Mouse (Mus musculus) CD8-positive naive resting alpha-beta T cell, adult 2 months (primary cell): ENCODE data around the gene Eps8l2.

Source experiments
- DNase-seq, 2 experiments: peaks; one replicate each; pipeline ENCODE4 v3.0.0; 2022; ENCODE audit warnings: low read depth in 2 of 2, low spot score in 2 of 2

The Eps8l2 gene

DNA sequence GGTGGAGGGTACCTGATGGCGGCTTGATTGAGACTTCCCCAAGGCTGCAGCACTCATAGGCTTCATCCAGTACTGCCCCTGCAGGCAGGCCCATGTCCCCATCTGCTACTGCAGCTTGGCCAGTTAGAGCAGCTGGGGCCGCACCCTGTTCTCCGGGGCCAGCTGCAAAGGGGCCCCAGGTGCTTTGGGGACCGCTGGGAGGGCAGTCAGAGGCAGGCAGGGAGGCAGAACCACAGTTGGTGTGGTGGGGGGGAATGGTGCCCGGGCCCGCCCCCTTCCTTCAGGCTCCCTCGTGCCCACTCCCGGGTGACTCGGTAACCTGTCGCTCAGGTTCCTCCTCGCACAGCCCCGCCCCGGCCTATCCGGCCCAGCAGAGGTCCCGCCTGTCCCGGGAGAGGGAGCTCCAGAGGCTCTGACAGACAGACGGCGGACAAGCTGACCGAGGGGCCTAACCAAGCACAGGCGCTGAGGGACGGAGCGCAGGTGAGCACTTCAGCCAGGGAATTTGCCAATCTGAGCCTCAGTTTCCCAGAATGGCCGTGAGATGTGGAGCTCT is at the start of gene Eps8l2:
TSS of gene Eps8l2 (plus strand) at position 305 of the 556 bp plus-strand sequence.
- DNase-seq = no peak

DNA sequence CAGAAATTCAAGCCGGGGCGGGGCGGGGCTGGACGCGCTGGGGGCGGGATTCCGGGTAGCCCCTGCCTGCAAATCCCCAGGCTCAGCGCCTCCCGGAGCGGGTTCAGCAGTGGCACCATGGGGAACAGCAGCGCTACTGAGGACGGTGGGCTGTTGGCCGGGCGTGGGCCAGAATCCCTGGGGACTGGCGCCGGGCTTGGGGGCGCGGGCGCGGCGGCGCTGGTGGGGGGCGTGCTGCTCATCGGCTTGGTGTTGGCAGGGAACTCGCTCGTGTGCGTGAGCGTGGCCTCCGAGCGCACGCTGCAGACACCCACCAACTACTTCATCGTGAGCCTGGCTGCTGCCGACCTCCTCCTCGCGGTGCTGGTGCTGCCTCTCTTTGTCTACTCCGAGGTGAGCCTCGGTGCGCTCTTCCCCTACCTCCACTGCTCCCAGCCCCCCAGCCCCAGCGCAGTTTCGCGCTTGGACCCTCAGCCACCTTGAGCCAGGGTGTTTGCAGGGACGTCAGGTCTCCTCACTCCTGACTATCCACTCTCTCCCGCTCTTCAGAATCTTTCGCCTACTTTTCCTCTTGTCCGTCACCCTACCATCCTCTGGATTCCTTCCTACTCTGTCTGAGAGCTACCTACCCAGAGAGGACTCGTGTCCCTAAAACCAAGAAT is 46.6 kb upstream of the Eps8l2 start, which contains the start of gene Drd4:
TSS of gene Drd4 (plus strand) at position 86 of the 662 bp plus-strand sequence.
- no peak for DNase-seq

DNA sequence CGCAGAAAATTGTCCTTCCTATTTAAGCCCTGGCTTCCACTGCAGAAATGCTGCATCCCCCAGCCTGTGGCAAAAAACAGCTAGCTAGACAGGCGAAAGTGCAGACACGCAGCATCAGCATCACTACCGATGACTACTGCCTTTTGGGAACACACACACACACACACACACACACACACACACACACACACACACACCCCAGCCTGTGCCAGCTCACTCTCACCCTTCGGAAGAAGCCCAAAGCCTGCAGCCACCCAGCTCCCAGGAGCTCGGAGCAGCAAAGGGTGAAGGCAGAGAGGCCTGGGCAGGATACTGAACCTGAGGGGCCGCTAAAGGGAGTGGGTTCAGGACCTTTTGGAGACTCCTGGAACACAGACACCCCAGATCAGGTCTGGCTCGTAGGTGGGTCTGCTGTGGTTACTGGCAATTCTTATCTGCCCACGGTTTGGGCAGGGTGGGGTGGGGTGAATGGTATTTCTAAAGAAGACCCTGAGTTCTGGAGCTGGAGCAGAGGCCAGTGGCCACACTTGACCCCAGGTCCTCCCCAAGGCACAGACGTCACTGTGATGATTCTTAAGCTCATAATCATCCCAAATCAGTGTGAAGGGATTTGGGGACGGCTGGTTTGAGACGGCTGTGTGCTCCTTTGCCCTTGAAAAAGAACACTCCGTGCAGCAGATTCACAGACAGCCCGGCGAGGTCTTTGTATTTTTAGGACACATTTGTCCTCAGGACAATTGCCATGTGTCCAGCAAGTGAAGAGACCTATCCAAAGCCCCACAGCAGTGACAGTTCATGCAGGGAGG is 45.9 kb upstream of the Eps8l2 start:
- no peak for DNase-seq

GRCm38 (mm10) chr7:141293852-141294471 is 44.7 kb upstream of the Eps8l2 start:
- no peak for DNase-seq

GRCm38 (mm10) chr7:141294479-141294878 is 44.2 kb upstream of the Eps8l2 start:
- no peak for DNase-seq

DNA sequence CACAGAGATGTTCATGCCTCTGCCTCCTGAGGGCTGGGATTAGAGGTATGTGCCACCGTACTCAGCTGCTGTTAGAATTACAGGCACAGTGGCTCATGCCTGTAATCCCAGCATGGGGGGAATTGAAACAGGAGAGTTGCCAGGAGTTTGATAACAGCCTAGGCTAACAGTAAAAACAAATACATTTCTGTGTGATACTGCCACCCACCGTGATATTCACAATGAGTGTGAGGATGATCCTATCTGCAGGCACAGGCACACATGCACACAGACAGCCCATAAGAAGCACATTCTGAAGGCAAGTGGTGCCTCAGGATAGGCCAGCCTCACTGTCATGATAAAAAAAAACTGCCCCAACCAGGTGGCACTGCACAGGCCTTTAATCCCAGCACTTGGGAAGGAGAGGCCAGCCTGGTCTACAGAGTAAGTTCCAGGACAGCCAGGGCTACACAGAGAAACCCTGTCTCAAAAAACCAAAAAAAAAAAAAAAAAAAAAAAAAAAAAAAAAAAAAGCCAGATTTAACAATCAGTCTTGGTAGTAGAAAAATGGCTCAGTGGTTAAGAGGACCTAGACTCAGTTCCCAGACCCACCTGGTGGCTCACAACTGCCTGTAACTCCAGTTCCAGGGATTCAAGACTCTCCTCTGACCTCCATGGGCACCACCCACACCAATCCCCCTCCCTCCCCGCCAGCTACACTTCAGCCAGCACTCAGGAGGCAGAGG is 40.6 kb upstream of the Eps8l2 start:
- no peak for DNase-seq

DNA sequence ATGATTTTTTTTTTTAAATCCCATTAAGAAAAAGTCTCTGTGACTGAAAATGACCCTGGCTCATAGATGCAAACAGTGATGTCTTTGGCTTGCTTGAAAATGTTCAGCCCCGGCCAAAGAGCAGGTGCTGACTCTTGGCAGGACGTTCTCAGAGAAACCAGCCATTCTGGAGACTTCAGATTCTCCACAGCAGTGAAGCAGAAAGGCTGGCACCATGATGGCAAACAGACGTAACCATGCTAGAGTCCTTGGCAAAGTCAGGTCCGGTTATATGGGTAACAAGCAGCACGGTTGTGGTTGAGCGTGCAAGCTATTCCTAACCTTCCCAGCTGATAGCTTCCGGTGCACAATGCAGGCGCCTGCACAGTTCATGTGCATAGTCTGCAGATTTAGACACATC is 39.5 kb upstream of the Eps8l2 start:
- DNase-seq = no peak

DNA sequence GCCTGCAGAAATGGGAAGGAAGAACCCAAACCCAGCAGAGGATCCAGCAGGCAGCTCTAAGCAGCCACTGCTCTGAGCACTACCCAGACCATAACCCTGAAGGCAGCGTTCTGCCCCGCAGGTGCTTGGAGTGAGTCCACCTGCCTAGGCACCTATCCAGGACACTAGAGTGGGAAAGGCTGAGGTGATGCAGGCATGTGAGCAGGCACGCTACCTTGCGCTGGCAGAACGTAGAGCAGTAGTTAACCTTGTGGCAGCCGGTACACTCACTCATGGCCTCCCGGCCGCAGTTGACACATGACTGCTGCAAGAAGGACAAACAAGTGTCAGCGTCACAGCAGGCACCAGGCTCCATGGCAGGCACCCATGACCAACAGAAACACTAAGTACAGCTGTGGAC is 37.3 kb upstream of the Eps8l2 start:
- no peak for DNase-seq

DNA sequence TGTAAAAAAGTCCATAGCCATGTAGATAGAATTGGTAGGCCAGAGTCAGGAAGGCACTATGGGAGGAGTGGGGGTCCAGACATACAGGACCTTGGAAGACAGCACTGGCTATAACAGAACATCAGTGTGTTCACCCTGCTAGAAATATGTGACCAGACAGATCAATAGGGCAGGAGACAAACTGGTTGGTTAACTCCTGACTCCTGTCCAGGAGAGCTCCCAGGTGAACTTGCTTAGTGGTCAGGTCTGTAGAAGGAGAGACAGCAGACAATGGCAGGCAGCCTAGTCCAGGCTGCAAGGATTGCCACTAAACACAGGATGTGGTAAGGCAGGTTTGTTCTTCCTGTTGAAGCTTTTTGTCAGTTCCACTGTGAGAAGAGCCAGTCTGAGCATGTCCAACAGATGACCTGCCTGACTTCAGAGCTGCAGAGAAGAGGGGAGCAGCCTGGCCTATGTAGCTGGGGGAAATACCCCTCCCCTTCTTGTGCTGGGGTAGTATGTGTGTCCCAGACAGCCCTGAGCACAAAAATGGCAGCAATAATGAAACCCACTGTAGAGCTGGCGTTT is 35.9 kb upstream of the Eps8l2 start:
- peak; percentile 32 to 46 for DNase-seq

DNA sequence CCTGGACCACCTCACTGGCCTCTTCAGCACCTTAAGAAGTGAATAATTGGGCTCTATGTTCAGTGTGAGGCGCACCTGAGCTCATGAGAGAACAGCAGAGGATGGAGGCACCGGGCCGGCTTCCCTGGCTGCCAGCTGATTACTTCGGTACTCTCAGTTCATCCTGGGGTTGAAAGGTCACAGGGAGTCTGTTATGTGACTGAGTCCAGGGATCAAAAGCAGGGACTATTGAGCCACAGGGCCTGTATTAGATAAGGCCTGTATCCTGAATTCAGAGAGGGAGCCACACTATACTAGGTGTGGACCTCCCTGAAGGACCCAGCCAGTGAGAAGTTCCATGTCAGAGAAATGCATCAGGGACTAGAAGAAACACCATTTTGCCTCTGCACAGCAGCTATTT is 34.1 kb upstream of the Eps8l2 start:
- no peak for DNase-seq

GRCm38 (mm10) chr7:141314416-141314815 is 24.3 kb upstream of the Eps8l2 start:
- DNase-seq = no peak

- no peak for DNase-seq
Measured at GRCm38 (mm10) chr7:141315076-141315475, 23.6 kb upstream of the Eps8l2 start.

GRCm38 (mm10) chr7:141315974-141316373 is 22.7 kb upstream of the Eps8l2 start:
- DNase-seq = peak; percentile 56 to 75

DNA sequence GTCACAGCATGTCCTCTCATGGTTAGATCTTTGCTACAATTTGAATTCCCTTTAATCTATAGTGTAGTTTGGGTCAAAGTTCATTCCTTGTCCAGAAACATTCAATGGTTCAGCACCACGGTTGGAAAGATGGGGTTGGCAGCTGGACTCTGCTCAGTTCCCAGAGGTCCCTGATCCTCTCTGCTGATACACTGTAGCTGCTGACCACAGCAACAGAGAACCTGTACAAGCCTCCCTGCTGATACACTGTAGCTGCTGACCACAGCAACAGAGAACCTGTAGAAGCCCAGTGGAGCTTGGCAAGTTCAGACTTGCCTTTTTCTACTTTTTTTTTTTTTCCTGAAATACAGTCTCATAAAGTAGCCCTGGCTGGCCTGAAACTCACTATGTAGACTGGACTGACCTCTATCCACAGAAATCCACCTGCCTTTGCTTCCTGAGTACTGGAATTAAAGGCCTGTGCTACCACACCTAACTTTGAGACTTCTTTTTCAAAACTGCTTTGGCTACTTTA is 21.0 kb upstream of the Eps8l2 start:
- DNase-seq = no peak

GRCm38 (mm10) chr7:141319446-141319845 is 19.2 kb upstream of the Eps8l2 start:
- no peak for DNase-seq

GRCm38 (mm10) chr7:141324686-141325085 is 14.0 kb upstream of the Eps8l2 start:
- DNase-seq = no peak

- peak; percentile 8 to 36 for DNase-seq
Measured at GRCm38 (mm10) chr7:141326546-141327446, 11.9 kb upstream of the Eps8l2 start.

DNA sequence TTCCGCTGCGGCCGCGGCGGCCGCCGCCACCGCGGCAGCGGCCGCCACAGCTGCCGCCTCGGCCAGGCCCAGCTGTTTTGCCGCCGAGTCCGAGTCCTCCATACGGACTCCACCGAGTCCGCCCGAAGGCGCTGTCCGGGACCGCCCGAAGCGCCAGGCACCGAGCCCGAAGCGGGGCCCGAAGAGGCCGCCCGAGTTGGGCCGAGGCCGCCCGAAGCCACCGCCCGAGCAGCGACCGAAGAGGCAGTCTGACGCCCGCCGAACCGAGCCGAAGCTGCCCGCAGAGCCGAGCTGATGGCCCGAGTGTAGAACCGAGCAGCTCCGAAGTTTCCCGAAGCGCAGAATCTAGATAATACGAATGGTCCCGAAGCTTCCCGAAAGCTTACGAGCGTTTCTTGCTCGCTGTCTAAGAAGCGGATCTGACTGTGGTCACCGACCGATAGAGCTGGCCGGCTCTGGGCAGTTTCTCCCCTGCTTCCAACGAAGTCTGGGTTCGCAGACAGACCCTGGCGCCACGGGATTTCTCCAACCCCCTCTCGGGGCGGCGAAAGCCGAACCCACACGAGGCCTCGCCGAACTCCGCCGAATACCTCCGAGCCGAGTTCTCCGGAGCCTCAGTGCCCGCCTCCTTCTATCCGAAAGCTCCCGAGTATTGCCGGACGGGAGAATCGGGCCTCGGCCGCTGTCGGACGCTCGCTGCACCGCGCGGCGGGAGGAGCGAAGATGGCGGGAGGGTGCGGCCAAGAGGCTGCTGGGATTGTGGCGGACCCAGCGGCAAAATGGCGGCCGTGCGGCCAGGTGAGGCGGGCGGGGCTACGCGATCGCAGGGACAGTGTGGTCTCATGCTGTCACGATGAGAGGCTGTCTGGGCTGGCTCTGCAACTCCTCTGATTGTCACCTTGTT is 11.0 kb upstream of the Eps8l2 start, which contains the start of the genes Deaf1 and Tmem80:
TSS of gene Deaf1 (minus strand) at position 222 of the 904 bp plus-strand sequence.
TSS of gene Tmem80 (plus strand) at position 271 of the 904 bp plus-strand sequence.
- DNase-seq = peak; percentile 97 to 98
